Mouse (Mus musculus) midbrain, embryonic 13.5 days (tissue): ENCODE results near the gene Syngr3. TPM values are rescaled to one million over a fixed set of nuclear protein-coding genes. Genes with fewer than 3 reads are reported as not detected.
"Not testable (repeated sequence)": the region's sequence is repeated elsewhere in the genome, so short reads cannot be mapped to it uniquely, and the experiment has no call there.

Source experiments
- ATAC-seq: fragments of 200-750 bp; cut with Nextera tagmentation; 2 replicates; pipeline ENCODE4 v1.8.0; 2017; ENCODE audit warnings: mild to moderate bottlenecking, moderate TSS enrichment, moderate library complexity
- H3K27ac ChIP-seq: fragments of 300-500 bp; sonication (generic); 2 replicates; pipeline ENCODE4 v1.5.1; 2015; ENCODE audit warnings: inconsistent platforms, mild to moderate bottlenecking, moderate library complexity
- H3K27me3 ChIP-seq: fragments of 300-500 bp; sonication (generic); 2 replicates; pipeline ENCODE4 v1.6.1; 2015; ENCODE audit warnings: mild to moderate bottlenecking, inconsistent platforms
- H3K36me3 ChIP-seq: fragments of 300-500 bp; sonication (generic); 2 replicates; pipeline ENCODE4 v1.6.1; 2015; ENCODE audit warnings: mild to moderate bottlenecking, inconsistent platforms
- H3K4me1 ChIP-seq: fragments of 300-500 bp; sonication (generic); replicated peaks from 2 replicates; pipeline ENCODE4 v1.6.1; 2015; ENCODE audit warnings: inconsistent platforms
- H3K4me2 ChIP-seq: fragments of 300-500 bp; sonication (generic); replicated peaks from 2 replicates; pipeline ENCODE4 v1.6.1; 2015; ENCODE audit warnings: moderate library complexity, mild to moderate bottlenecking, inconsistent platforms
- H3K4me3 ChIP-seq: fragments of 300-500 bp; sonication (generic); replicated peaks from 2 replicates; pipeline ENCODE4 v1.5.1; 2015; ENCODE audit warnings: mild to moderate bottlenecking, inconsistent platforms
- H3K9ac ChIP-seq: fragments of 300-500 bp; sonication (generic); replicated peaks from 2 replicates; pipeline ENCODE4 v1.6.1; 2015; ENCODE audit warnings: mild to moderate bottlenecking, inconsistent platforms
- H3K9me3 ChIP-seq: fragments of 300-500 bp; sonication (generic); 2 replicates; pipeline ENCODE4 v1.6.1; 2016; ENCODE audit warnings: mild to moderate bottlenecking, inconsistent platforms
- WGBS: fragments of 180-500 bp; shearing (Covaris S2); methylation state at CpG from one replicate; pipeline ENCODE4 v1.1.7; 2015; 5-methylcytosine and 5-hydroxymethylcytosine counted together
- polyA plus RNA-seq: library from polyadenylated mRNA; unstranded; fragments of >200 nt; fragmentation: Nextera tagmentation; extraction: Ambion mirVana; gene quantifications from 2 replicates; pipeline ENCODE4 v1.2.1, GENCODE M21; 2015

The Syngr3 gene
- polyA plus RNA-seq, 1 experiment from 2014 or later, result 95.0 TPM

- peak overlapping the region; percentile 84 for H3K27ac ChIP-seq
- H3K27me3 ChIP-seq, result no peaks in the 10 kb centered on the region
- peak overlapping the region; percentile 98 for H3K9ac ChIP-seq
- H3K9me3 ChIP-seq, result no peaks in the 10 kb centered on the region
- WGBS, result 17% methylated on average over 8 of the region's 8 CpGs
- peaks cover 32% of the 10 kb centered on the region for H3K4me1 ChIP-seq
- H3K4me3 ChIP-seq, result peak overlapping the region; percentile 96
- H3K4me2 ChIP-seq, result peak overlapping the region; percentile 82
- ATAC-seq, result no peak
- no peaks in the 10 kb centered on the region for H3K36me3 ChIP-seq
Observed at GRCm38 (mm10) chr17:24670246-24670844, 19.4 kb downstream of the Syngr3 start.

GRCm38 (mm10) chr17:24669545-24670245 is 20.1 kb downstream of the Syngr3 start, which contains the start of gene Zfp598:
TSS of gene Zfp598 (plus strand) at chr17:24669687.
- peak within 1 kb of the TSS; percentile 96 for H3K4me3 ChIP-seq
- under 1% methylated on average over 66 of the region's 80 CpGs for WGBS
- peaks cover 32% of the 10 kb centered on the region for H3K4me1 ChIP-seq
- peak within 1 kb of the TSS; percentile 82 for H3K4me2 ChIP-seq
- peak within 1 kb of the TSS; percentile 98 for H3K9ac ChIP-seq
- no peaks in the 10 kb centered on the region for H3K9me3 ChIP-seq
- H3K27me3 ChIP-seq, result no peaks in the 10 kb centered on the region
- no peaks in the 10 kb centered on the region for H3K36me3 ChIP-seq
- peak within 1 kb of the TSS; percentile 84 for H3K27ac ChIP-seq
- peak; percentile 99 for ATAC-seq

- H3K27me3 ChIP-seq, H3K36me3 ChIP-seq, H3K9me3 ChIP-seq: not testable (repeated sequence)
- peaks cover 32% of the 10 kb centered on the region for H3K4me1 ChIP-seq
- 12% methylated on average over 15 of the region's 15 CpGs for WGBS
- peak; percentile 49 for ATAC-seq
- H3K4me3 ChIP-seq, result peak overlapping the region; percentile 96
- H3K9ac ChIP-seq, result peak overlapping the region; percentile 98
- H3K27ac ChIP-seq, result peak overlapping the region; percentile 84
- peak overlapping the region; percentile 82 for H3K4me2 ChIP-seq
Observed at GRCm38 (mm10) chr17:24669214-24669544, 20.6 kb downstream of the Syngr3 start.

GRCm38 (mm10) chr17:24667416-24667815 is 22.3 kb downstream of the Syngr3 start:
- Histone ChIP-seq H3K4me3 (no peak overlapping the region), H3K36me3 (no peaks in the 10 kb centered on the region), H3K9ac (no peak overlapping the region), H3K4me2 (no peak overlapping the region), H3K27ac (no peak overlapping the region), H3K4me1 (peaks cover 32% of the 10 kb centered on the region), H3K27me3 (no peaks in the 10 kb centered on the region; the same call in 1 of the 2 replicates), H3K9me3 (no peaks in the 10 kb centered on the region)
- WGBS, result 31% methylated on average over 6 of the region's 6 CpGs
- no peak for ATAC-seq

GRCm38 (mm10) chr17:24667011-24667410 is 22.7 kb downstream of the Syngr3 start:
- H3K9ac ChIP-seq, H3K27ac ChIP-seq, H3K9me3 ChIP-seq, H3K4me3 ChIP-seq, H3K36me3 ChIP-seq, H3K27me3 ChIP-seq, H3K4me2 ChIP-seq, ATAC-seq: not testable (repeated sequence)
- peaks cover 28% of the 10 kb centered on the region for H3K4me1 ChIP-seq
- WGBS, result 74% methylated on average over 7 of the region's 7 CpGs

GRCm38 (mm10) chr17:24658017-24658758 is 31.6 kb downstream of the Syngr3 start, which contains the start of gene Npw:
TSS of gene Npw (minus strand) at chr17:24658457.
- Histone ChIP-seq H3K27me3 (peaks cover 54% of the 10 kb centered on the region), H3K4me3 (peak within 1 kb of the TSS; percentile 36), H3K4me1 (peaks cover 14% of the 10 kb centered on the region), H3K9ac (peak within 1 kb of the TSS; percentile 51), H3K36me3 (no peaks in the 10 kb centered on the region), H3K9me3 (no peaks in the 10 kb centered on the region), H3K27ac (no peak within 1 kb of the TSS), H3K4me2 (peak within 1 kb of the TSS; percentile 59)
- ATAC-seq, result peak; percentile 65
- 2% methylated on average over 47 of the region's 47 CpGs for WGBS

GRCm38 (mm10) chr17:24654969-24655368 is 34.8 kb downstream of the Syngr3 start:
- Histone ChIP-seq H3K4me1 (peaks cover 20% of the 10 kb centered on the region), H3K27me3 (peaks cover 63% of the 10 kb centered on the region), H3K4me3 (no peak overlapping the region), H3K4me2 (no peak overlapping the region), H3K9me3 (no peaks in the 10 kb centered on the region), H3K36me3 (no peaks in the 10 kb centered on the region), H3K27ac (no peak overlapping the region), H3K9ac (no peak overlapping the region)
- no peak for ATAC-seq
- 80% methylated on average over 4 of the region's 4 CpGs for WGBS

- Histone ChIP-seq H3K27me3 (peaks cover 63% of the 10 kb centered on the region), H3K27ac (no peak overlapping the region), H3K4me2 (peak overlapping the region; percentile 44), H3K4me1 (peaks cover 27% of the 10 kb centered on the region), H3K4me3 (peak overlapping the region; percentile 11; the same call in 1 of the 2 replicates), H3K36me3 (no peaks in the 10 kb centered on the region), H3K9me3 (no peaks in the 10 kb centered on the region), H3K9ac (no peak overlapping the region)
- ATAC-seq, result peak; percentile 37
- 7% methylated on average over 15 of the region's 19 CpGs for WGBS
Observed at GRCm38 (mm10) chr17:24653967-24654710, 35.6 kb downstream of the Syngr3 start.

GRCm38 (mm10) chr17:24651835-24652234 is 37.9 kb downstream of the Syngr3 start:
- Histone ChIP-seq H3K9ac (no peak overlapping the region), H3K9me3 (no peaks in the 10 kb centered on the region), H3K4me1 (peaks cover 13% of the 10 kb centered on the region), H3K27me3 (peaks cover 50% of the 10 kb centered on the region), H3K36me3 (no peaks in the 10 kb centered on the region), H3K27ac (no peak overlapping the region), H3K4me2 (no peak overlapping the region), H3K4me3 (no peak overlapping the region)
- ATAC-seq, result no peak
- WGBS, result 75% methylated on average over 3 of the region's 3 CpGs

GRCm38 (mm10) chr17:24650766-24651165 is 39.0 kb downstream of the Syngr3 start:
- WGBS, result 74% methylated on average over 4 of the region's 4 CpGs
- Histone ChIP-seq H3K9me3 (no peaks in the 10 kb centered on the region), H3K36me3 (no peaks in the 10 kb centered on the region), H3K4me3 (peak overlapping the region; percentile 63; the same call in 1 of the 2 replicates), H3K9ac (0 out of 2 replicates have a peak overlapping the region, but pooled peaks have one; percentile 88), H3K27me3 (peaks cover 41% of the 10 kb centered on the region), H3K4me1 (peaks cover 13% of the 10 kb centered on the region), H3K4me2 (peak overlapping the region; percentile 94), H3K27ac (no peak overlapping the region)
- no peak for ATAC-seq

- H3K4me1 ChIP-seq, result peaks cover 13% of the 10 kb centered on the region
- peak; percentile 70; the same call in 1 of the 2 replicates for ATAC-seq
- 1% methylated on average over 40 of the region's 41 CpGs for WGBS
- peak within 1 kb of the TSS; percentile 37; the same call in 1 of the 2 replicates for H3K27ac ChIP-seq
- H3K36me3 ChIP-seq, result no peaks in the 10 kb centered on the region
- peak within 1 kb of the TSS; percentile 88 for H3K9ac ChIP-seq
- peak within 1 kb of the TSS; percentile 63 for H3K4me3 ChIP-seq
- H3K27me3 ChIP-seq, result peaks cover 41% of the 10 kb centered on the region
- peak within 1 kb of the TSS; percentile 94 for H3K4me2 ChIP-seq
- H3K9me3 ChIP-seq, result no peaks in the 10 kb centered on the region
Observed at GRCm38 (mm10) chr17:24650070-24650616, 39.6 kb downstream of the Syngr3 start, which contains the start of gene Slc9a3r2. TSS of gene Slc9a3r2 (minus strand) at chr17:24650327.
